Mouse (Mus musculus): ENCODE data around the gene Mmp13.
"Not testable (repeated sequence)": the region's sequence is repeated elsewhere in the genome, so short reads cannot be mapped to it uniquely, and the experiment has no call there.

Gene Mmp13

DNA sequence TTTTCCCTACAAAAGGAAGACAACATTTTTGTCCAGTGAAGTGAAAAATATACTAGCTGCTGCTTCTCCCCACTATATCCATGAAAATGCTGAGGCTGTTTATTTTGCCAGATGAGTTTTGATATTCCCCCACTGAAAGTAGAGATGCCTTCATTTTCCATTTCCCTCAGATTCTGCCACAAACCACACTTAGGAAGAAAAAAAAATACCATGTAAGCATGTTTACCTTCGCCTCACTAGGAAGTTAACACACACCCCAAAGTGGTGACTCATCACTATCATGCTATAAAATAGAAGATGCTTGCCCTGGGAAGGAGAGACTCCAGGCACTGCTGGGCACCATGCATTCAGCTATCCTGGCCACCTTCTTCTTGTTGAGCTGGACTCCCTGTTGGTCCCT is at the start of gene Mmp13:
Mmp13 (plus strand) TSS at position 301 of the 400 bp plus-strand sequence.
- DNase-seq (ENCODE audit: low spot score), result no peak

DNA sequence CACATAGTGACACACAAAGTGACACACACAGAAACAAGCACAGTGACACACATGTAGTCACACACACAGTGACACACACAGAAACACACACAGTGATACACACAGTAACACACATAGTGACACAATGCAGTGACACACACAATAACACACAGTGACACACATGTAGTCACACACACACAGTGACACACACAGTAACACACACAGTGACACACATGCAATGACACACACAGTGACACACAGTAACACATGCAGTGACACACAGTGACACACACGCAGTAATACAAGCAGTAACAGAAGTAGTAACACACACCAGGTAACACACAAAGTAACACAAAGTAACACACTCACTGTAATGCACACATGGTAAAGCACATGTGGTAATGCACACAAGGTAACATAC is 33.7 kb upstream of the Mmp13 start:
- DNase-seq (ENCODE audit: low spot score), result no peak

DNA sequence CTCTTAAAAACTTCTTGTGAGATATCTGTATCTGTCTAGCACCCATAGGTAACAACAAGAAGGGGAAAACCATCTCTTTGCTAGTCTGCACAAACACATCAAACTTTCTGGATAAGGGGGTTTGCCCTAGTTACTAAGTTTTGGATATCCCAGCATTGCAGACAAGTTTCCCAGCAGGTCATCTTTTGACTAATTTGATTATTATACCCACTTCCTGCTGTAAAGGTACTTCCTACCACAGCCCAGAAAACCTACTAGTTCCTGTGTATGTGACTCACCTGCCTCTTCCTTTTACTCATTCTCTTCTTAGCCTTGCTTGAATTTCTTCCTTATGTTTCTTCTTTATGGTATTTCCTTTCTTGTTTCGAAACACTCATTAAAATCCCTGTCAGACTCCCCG is 32.3 kb upstream of the Mmp13 start:
- DNase-seq (ENCODE audit: low spot score), result no peak

DNA sequence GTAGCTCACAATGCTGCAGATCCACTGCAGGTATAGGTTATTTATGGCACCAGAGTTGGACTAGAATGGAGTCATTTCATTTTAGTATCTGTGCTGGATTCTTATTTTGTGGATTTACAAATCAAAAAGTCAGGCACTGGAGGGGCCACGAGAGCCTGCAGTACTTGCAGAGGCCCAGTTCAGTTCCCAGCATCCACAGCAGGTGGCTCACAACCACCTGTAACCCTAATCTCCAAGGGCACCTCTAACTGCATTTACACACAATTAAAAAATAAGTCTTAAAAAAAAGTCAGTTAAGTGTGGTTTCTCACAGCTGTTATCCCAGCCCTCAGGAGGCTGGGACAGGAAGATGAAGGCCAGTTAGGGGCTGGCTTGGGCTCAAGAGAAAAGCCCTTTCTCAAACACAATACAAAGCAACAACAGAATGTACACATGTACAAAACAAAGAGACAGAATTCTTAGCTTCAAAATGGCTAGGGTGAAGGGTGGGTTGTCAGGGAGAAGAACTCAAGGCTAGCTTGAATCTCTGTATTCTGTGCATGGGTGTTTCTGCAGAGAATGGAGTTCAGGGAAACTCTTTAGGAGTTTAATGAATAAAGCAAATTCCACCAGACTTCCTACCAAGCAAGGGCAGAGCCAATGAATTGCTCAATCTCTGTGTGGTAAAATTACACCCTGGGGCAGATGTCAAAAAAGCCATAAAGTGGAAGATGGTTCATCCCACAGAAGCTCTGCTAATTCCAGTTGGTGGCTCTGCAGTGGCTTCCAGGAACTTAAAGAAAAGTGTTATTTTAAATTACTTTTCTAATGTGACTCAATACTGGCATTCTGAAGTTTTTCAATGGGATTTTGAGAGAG is 19.3 kb upstream of the Mmp13 start:
- DNase-seq (ENCODE audit: low spot score), result no peak

GRCm38 (mm10) chr9:7261667-7262066 is 10.6 kb upstream of the Mmp13 start:
- no peak for DNase-seq (ENCODE audit: low spot score)

GRCm38 (mm10) chr9:7270071-7270470 is 2.2 kb upstream of the Mmp13 start:
- DNase-seq (ENCODE audit: low spot score), result no peak

DNA sequence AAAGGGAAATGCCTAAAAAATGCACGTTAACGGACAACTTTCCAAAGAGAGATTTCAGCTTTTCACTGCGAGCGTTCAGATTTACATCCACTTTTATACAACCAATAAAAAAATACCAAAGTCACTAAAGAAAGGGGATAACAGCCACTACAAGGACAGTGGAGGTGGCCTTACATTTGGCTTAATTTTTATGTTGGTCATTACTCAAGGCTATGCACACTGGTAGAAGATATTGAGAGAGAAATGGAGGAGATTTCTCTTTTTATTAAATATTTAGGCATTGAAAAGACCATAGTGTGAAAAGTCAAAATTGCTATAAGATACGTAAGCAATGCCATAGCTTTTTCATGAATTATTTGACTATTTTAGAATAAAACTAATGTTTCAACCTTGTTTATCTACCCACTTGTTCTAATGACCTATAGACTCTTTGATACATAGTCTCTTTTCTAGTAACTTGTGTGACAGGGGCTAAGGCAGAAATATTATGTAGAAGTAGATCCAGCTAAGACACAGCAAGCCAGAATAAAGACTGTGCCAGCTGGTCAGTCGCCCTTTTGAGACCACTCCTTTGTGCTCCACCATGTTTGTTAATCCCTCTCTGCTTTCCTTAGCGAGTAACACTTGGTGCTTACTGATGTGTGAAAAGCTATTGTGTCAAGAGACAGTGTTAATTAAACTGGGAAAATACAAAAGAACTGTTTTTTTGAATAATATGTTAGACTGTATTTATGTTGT is 10.4 kb downstream of the Mmp13 start:
- no peak for DNase-seq (ENCODE audit: low spot score)

GRCm38 (mm10) chr9:7283303-7283684 is 11.0 kb downstream of the Mmp13 start:
- not testable (repeated sequence) for DNase-seq (ENCODE audit: low spot score)

GRCm38 (mm10) chr9:7289501-7289900 is 17.2 kb downstream of the Mmp13 start:
- DNase-seq (ENCODE audit: low spot score), result no peak

DNA sequence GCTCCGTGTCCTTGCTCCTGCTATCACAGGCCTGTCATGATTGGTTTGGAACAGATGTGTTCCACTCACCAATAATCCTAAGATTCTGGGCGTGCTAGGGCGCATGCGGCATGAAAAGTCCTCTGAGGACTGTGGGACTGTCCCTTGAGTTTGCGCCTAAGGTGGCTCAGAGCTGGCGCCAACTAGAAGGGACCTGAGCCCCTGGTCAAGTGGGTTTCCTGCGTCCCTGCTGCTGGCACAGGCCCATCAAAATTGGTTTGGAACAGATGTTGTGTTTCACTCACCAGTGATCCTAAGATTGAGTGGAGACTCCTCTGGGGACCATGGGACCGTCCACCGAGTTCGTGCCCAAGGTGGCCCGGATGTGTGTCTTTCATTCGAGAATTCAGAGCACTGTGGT is 17.6 kb downstream of the Mmp13 start:
- no peak for DNase-seq (ENCODE audit: low spot score)

- peak; percentile 8 for DNase-seq (ENCODE audit: low spot score)
Measured at GRCm38 (mm10) chr9:7292132-7292531, 19.8 kb downstream of the Mmp13 start.

DNA sequence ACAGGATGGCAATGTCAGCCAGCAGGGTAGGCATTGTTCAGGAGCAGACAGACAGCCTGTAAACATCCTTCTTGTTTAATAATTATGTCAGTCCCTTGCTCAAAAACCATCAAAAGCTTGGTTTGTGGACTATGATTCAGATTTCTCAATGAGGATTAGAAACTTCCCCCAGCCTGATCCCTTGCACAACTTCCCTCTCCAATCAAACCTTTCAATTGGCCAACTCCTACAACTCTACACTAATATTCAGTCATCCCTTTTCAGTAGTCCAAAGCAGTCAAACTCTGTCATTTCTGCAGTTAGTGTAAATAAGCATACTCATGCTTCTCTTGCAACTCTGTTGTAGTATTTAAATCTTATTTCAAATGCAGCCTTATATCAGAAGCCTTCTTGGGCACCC is 59.5 kb downstream of the Mmp13 start:
- DNase-seq (ENCODE audit: low spot score), result no peak
